Mouse (Mus musculus): ENCODE data around the gene Pou3f4. TPM values are rescaled to one million over a fixed set of nuclear protein-coding genes. Genes with fewer than 3 reads are reported as not detected.

Gene Pou3f4
- total and polyA plus RNA-seq, 2 experiments from 2014 or later = 11.4 to 43.9 TPM

- 35% methylated on average over 2 of the region's 2 CpGs for WGBS
- Histone ChIP-seq H3K4me3 (ENCODE audit: low read depth, low read length) (no peak overlapping the region), H3K9me3 (ENCODE audit: low read length) (no peaks in the 10 kb centered on the region), H3K36me3 (ENCODE audit: insufficient read depth, low read length) (no peaks in the 10 kb centered on the region), H3K9ac (replicated peaks; ENCODE audit: low read length, poor library complexity, severe bottlenecking) (no peak overlapping the region), H3K4me1 (ENCODE audit: insufficient read depth, low read length) (no peaks in the 10 kb centered on the region), H3K27ac (ENCODE audit: low read depth, low read length) (no peak overlapping the region), H3K27me3 (ENCODE audit: insufficient read depth, low read length) (no peaks in the 10 kb centered on the region), H3K4me2 (ENCODE audit: low read depth, low read length, poor library complexity, severe bottlenecking) (no peak overlapping the region)
- TF ChIP-seq CTCF (IDR thresholded peaks at IDR 0.05) = peak; percentile 61
- no peak for ATAC-seq (ENCODE audit: low FRiP score)
- peak; percentile 43 for DNase-seq (ENCODE audit: low spot score)
Measured at GRCm38 (mm10) chrX:110837450-110837849, 23.4 kb downstream of the Pou3f4 start.

GRCm38 (mm10) chrX:110851300-110851699, 37.2 kb downstream of the Pou3f4 start:
- TF ChIP-seq CTCF (IDR thresholded peaks at IDR 0.05) = no peak
- no peaks in the 10 kb centered on the region for H3K27me3 ChIP-seq (ENCODE audit: insufficient read depth, low read length)
- no peak overlapping the region for H3K9ac ChIP-seq (replicated peaks; ENCODE audit: low read length, poor library complexity, severe bottlenecking)
- DNase-seq (ENCODE audit: low spot score) (peak; percentile 0), ATAC-seq (ENCODE audit: low FRiP score) (no peak)
- no peak overlapping the region for H3K27ac ChIP-seq (ENCODE audit: low read depth, low read length)
- no peaks in the 10 kb centered on the region for H3K36me3 ChIP-seq (ENCODE audit: insufficient read depth, low read length)
- no peaks in the 10 kb centered on the region for H3K4me1 ChIP-seq (ENCODE audit: insufficient read depth, low read length)
- H3K4me3 ChIP-seq (ENCODE audit: low read depth, low read length) = no peak overlapping the region
- no peak overlapping the region for H3K4me2 ChIP-seq (ENCODE audit: low read depth, low read length, poor library complexity, severe bottlenecking)
- H3K9me3 ChIP-seq (ENCODE audit: low read length) = no peaks in the 10 kb centered on the region
- 37% methylated on average over 2 of the region's 2 CpGs for WGBS
